Mouse (Mus musculus) hindbrain, embryonic 12.5 days (tissue): ENCODE data around the gene Rab19. TPM values are rescaled to one million over a fixed set of nuclear protein-coding genes. Genes with fewer than 3 reads are reported as not detected.
"Not testable (repeated sequence)": the region's sequence is repeated elsewhere in the genome, so short reads cannot be mapped to it uniquely, and the experiment has no call there.

Experiments
- ATAC-seq: fragments of 200-750 bp; cut with Nextera tagmentation; 2 replicates; pipeline ENCODE4 v1.8.0; 2017; ENCODE audit warnings: moderate TSS enrichment; ENCODE audit not compliant: low FRiP score
- H3K27ac ChIP-seq: fragments of 300-500 bp; sonication (generic); 2 replicates; pipeline ENCODE4 v1.5.1; 2016; ENCODE audit warnings: mild to moderate bottlenecking
- H3K27me3 ChIP-seq: fragments of 300-500 bp; sonication (generic); 2 replicates; pipeline ENCODE4 v1.6.1; 2016; ENCODE audit warnings: mild to moderate bottlenecking
- H3K36me3 ChIP-seq: fragments of 300-500 bp; sonication (generic); 2 replicates; pipeline ENCODE4 v1.6.1; 2016; ENCODE audit warnings: mild to moderate bottlenecking
- H3K4me1 ChIP-seq: fragments of 300-500 bp; sonication (generic); 2 replicates; pipeline ENCODE4 v1.6.1; 2016
- H3K4me2 ChIP-seq: fragments of 300-500 bp; sonication (generic); replicated peaks from 2 replicates; pipeline ENCODE4 v1.6.1; 2016; ENCODE audit warnings: mild to moderate bottlenecking
- H3K4me3 ChIP-seq: fragments of 300-500 bp; sonication (generic); 2 replicates; pipeline ENCODE4 v1.5.1; 2016; ENCODE audit warnings: mild to moderate bottlenecking
- H3K9ac ChIP-seq: fragments of 300-500 bp; sonication (generic); 2 replicates; pipeline ENCODE4 v1.6.1; 2016; ENCODE audit warnings: mild to moderate bottlenecking, moderate library complexity
- H3K9me3 ChIP-seq: fragments of 300-500 bp; sonication (generic); replicated peaks from 2 replicates; pipeline ENCODE4 v1.6.1; 2016; ENCODE audit warnings: mild to moderate bottlenecking
- WGBS: fragments of 180-500 bp; shearing (Covaris S2); methylation state at CpG from one replicate; pipeline ENCODE4 v1.1.7; 2016; 5-methylcytosine and 5-hydroxymethylcytosine counted together
- polyA plus RNA-seq: library from polyadenylated mRNA; unstranded; fragments of >200 nt; fragmentation: Nextera tagmentation; extraction: Ambion mirVana; gene quantifications from 2 replicates; pipeline ENCODE4 v1.2.1, GENCODE M21; 2016

The Rab19 gene
- polyA plus RNA-seq, 1 experiment from 2014 or later = 0.66 TPM

DNA sequence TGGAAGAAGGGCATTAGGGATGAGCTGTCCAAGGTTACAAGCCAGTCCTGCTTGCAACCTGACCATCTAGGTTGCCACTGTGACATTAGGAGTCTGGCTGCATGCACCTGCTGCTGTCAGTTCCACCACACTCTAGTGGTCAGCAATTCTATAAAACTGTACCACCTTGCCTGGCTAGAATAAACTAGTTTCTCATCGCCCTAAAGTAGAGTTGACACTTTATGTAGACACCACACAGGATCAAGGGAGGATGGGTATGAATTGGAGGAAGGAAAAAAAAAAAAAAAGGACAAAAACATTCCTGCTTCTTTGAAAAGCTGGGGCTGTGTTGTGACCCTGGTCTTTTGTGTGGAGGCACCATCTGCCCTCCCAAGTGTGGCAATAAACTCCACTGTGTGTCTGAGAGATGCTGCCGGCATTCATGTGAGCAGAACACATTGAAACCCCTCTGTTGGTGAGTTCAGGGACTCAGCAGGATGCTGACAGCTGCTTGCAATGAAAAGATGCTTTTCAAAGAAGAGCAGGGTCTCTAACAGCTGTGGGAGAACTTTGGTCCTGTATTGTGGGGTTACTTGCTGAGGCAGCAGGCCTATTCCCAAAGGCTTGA is 54.0 kb downstream of the Rab19 start:
- Histone ChIP-seq H3K9me3 (no peaks in the 10 kb centered on the region), H3K27ac (0 out of 2 replicates have a peak overlapping the region, but pooled peaks have one; percentile 7), H3K4me2 (no peak overlapping the region), H3K36me3 (no peaks in the 10 kb centered on the region), H3K27me3 (no peaks in the 10 kb centered on the region), H3K4me1 (0 out of 2 replicates have a peak, but pooled peaks cover 5% of the 10 kb centered on the region), H3K9ac (no peak overlapping the region), H3K4me3 (no peak overlapping the region)
- 19% methylated on average over 2 of the region's 2 CpGs for WGBS
- peak; percentile 60; the same call in 1 of the 2 replicates for ATAC-seq

DNA sequence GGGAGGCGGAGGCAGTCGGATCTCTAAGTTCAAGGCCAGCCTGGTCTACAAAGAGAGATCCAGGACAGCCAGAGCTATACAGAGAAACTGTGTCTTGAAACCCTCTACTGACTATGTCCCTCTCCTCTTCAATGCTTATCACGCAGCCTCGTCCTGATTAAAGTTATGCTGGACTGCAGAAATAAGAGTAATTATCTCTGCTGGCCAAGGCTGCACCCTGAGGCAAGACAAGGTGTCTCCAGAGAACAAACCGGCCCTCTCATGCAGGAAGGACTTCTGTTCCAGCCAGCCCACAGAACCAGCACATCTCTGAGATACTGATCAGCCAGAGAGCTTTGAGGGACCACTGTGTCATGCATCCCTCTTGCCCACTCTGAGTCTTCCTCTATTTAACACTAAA is 54.9 kb downstream of the Rab19 start:
- Histone ChIP-seq H3K9me3 (no peaks in the 10 kb centered on the region), H3K4me3 (no peak overlapping the region), H3K27ac (no peak overlapping the region), H3K9ac (no peak overlapping the region), H3K4me1 (0 out of 2 replicates have a peak, but pooled peaks cover 5% of the 10 kb centered on the region), H3K36me3 (no peaks in the 10 kb centered on the region), H3K27me3 (no peaks in the 10 kb centered on the region), H3K4me2 (no peak overlapping the region)
- ATAC-seq = no peak
- WGBS = 78% methylated on average over 5 of the region's 5 CpGs

DNA sequence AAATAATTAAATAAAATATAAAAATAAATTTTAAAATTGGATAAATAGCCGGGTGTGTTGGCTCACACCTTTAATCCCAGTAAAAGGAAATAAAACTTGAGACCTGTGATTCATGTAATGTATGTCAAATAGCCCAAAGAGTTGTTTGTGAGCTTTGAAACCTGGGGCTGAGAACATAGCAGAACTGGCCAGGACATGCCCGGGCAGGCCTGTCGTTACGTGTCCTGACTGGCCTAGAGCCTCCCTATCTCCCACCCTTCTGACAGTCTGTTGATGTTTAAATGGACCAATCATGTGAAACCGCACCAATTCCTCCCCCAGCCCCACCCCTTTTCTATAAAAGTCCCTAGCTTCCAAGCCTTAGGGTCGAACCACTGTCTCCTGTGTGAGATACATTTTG is 56.5 kb downstream of the Rab19 start:
- H3K27me3 ChIP-seq, H3K4me3 ChIP-seq, ATAC-seq, H3K9ac ChIP-seq, H3K4me1 ChIP-seq, H3K9me3 ChIP-seq, H3K4me2 ChIP-seq, H3K36me3 ChIP-seq, H3K27ac ChIP-seq: not testable (repeated sequence)
- 92% methylated on average over 6 of the region's 6 CpGs for WGBS

Other genes starting within 250 kb of the Rab19 start
- gene Kdm7a, start 174.4 kb upstream of the Rab19 start, polyA plus RNA-seq = 21.3 and 22.2 TPM in 2 replicates
- 56.5 and 59.0 TPM in 2 replicates for gene Slc37a3, start 3.5 kb upstream of the Rab19 start, polyA plus RNA-seq
- 178 and 191 TPM in 2 replicates for gene Mkrn1, start 39.3 kb downstream of the Rab19 start, polyA plus RNA-seq
- gene Dennd2a, start 176.7 kb downstream of the Rab19 start, polyA plus RNA-seq = 49.0 TPM in 2 replicates
- 39.5 and 40.4 TPM in 2 replicates for gene Adck2, start 192.7 kb downstream of the Rab19 start, polyA plus RNA-seq
- gene Gm42420, start 204.6 kb downstream of the Rab19 start, polyA plus RNA-seq = 0.65 TPM in 1 of 2 replicates, not detected in the other
- gene Ndufb2, start 211.4 kb downstream of the Rab19 start, polyA plus RNA-seq = 255 and 307 TPM in 2 replicates